13 mouse cellular contexts compared by ENCODE assay signal in the genomic region with DNA sequence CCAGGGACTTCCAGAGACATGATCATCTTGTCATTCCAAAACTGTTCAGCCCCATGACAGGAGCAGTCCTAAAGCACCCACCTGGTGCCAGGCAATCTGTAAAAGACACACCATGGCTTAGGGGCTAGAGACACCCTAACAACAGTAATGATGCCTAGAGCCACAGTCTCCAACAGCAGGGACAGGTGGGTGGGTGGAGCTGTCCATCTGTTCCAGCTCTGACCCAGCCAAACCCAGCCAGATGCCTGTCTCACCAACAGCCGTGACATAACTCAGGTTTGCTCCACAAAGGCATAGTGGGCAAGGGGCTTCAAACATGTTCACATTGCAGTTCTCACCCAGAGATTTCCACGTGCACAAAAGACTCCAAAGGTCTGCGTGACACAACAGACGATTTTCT. TPM values are rescaled to one million over a fixed set of nuclear protein-coding genes. Genes with fewer than 3 reads are reported as not detected.
DNase-seq lines count a peak whose midpoint lies in the region; ATAC-seq and TF ChIP-seq lines count a peak whose summit lies in the region.
"Had no signal": no experiment of that assay in that cellular context is flagged by ENCODE, and none has a peak within 500 bp of the region (broad histone marks: within the 10 kb centered on the region; RNA-seq: fewer than 3 reads in every experiment).

No protein-coding gene starts in this region.

- ATAC-seq in hindbrain, embryonic 12.5 days (ENCODE audit: low FRiP score): peak; percentile 20; the same call in 1 of the 2 replicates
- no peak for ATAC-seq in CD4-positive, CD25-positive, alpha-beta regulatory T cell, adult 4 months
- ATAC-seq: intestine, embryonic 15.5 days had no signal

- no peak overlapping the region for H3K4me2 ChIP-seq in hindbrain, embryonic 12.5 days (replicated peaks)
- H3K4me2 ChIP-seq: intestine, embryonic 15.5 days; limb, embryonic 12.5 days had no signal

- peak in 1 of 2 experiments; percentile 35 for DNase-seq in layer of hippocampus, adult 2 months (ENCODE audit: low spot score in 2 of 2)
- DNase-seq in layer of hippocampus, adult 11-12 months (ENCODE audit: low spot score): no peak
- DNase-seq in brain, embryonic 14.5 days (ENCODE audit: low read depth): peak; percentile 83
- DNase-seq in cerebellum, adult 8-10 months: peak; percentile 67
- DNase-seq in urinary bladder, postnatal 14 days (ENCODE audit: low spot score): no peak
- DNase-seq: gastrocnemius, postnatal 25 days; kidney, postnatal 14 days; liver, postnatal 0 days; lung, postnatal 4 days had no signal

- no peaks in the 10 kb centered on the region for H3K27me3 ChIP-seq in hindbrain, embryonic 12.5 days
- H3K27me3 ChIP-seq: intestine, embryonic 15.5 days; limb, embryonic 12.5 days had no signal

- TF ChIP-seq CTCF in layer of hippocampus, adult 2 months (conservative IDR thresholded peaks at IDR 0.05): no peak
- no peak for TF ChIP-seq CTCF in brain, embryonic 14.5 days (IDR thresholded peaks at IDR 0.05; ENCODE audit: borderline replicate concordance, extremely low read depth, insufficient read depth, insufficient read length)

- H3K4me1 ChIP-seq in hindbrain, embryonic 12.5 days: peaks cover 56% of the 10 kb centered on the region

- 58% methylated on average over 4 of the region's 4 CpGs for WGBS in hindbrain, embryonic 12.5 days

- H3K36me3 ChIP-seq in hindbrain, embryonic 12.5 days: no peaks in the 10 kb centered on the region
- H3K36me3 ChIP-seq: intestine, embryonic 15.5 days; limb, embryonic 12.5 days had no signal

- TF ChIP-seq POLR2A in brain, embryonic 14.5 days (IDR thresholded peaks at IDR 0.05; ENCODE audit: borderline replicate concordance, extremely low read depth, insufficient read depth, insufficient read length, poor library complexity, severe bottlenecking): no peak

- no peaks in the 10 kb centered on the region for H3K9me3 ChIP-seq in hindbrain, embryonic 12.5 days (replicated peaks)
- H3K9me3 ChIP-seq: intestine, embryonic 15.5 days; limb, embryonic 12.5 days had no signal

- H3K9ac ChIP-seq in hindbrain, embryonic 12.5 days: no peak overlapping the region
- H3K9ac ChIP-seq: intestine, embryonic 15.5 days; limb, embryonic 12.5 days; liver, postnatal 0 days had no signal

- peak overlapping the region; percentile 86 for H3K27ac ChIP-seq in layer of hippocampus, adult 2 months
- 0 out of 2 replicates have a peak overlapping the region, but pooled peaks have one; percentile 52 for H3K27ac ChIP-seq in hindbrain, embryonic 12.5 days
- H3K27ac ChIP-seq: intestine, embryonic 15.5 days; limb, embryonic 12.5 days had no signal

- no peak overlapping the region for H3K4me3 ChIP-seq in layer of hippocampus, adult 2 months
- no peak overlapping the region for H3K4me3 ChIP-seq in hindbrain, embryonic 12.5 days
- H3K4me3 ChIP-seq: intestine, embryonic 15.5 days; limb, embryonic 12.5 days had no signal

RNA-seq across cellular contexts. Expression of a gene that starts 35.3 kb away (rescaled TPM):
- 10 to 100 TPM; 50.7 to 53.3 TPM for total RNA-seq in layer of hippocampus, adult 2 months (2021)
- 8.5 and 14.4 TPM in 2 replicates for polyA plus RNA-seq in brain, embryonic 14.5 days (2012; rRNA removed)
- 28.6 and 29.8 TPM in 2 replicates for polyA plus RNA-seq in hindbrain, embryonic 12.5 days (2016; fragmentation: Nextera tagmentation; extraction: Ambion mirVana)
- 1 to 10 TPM; 6.0 to 9.2 TPM for polyA plus RNA-seq in CD4-positive, CD25-positive, alpha-beta regulatory T cell, adult 4 months (2017; shearing (Covaris generic))

Comparison
In these comparisons a context has a peak if more than half of its experiments do, and no peak if none do; other contexts are left out.
1. DNase-seq: peak in brain, embryonic 14.5 days (single experiment) and cerebellum, adult 8-10 months (single experiment); none in layer of hippocampus, adult 11-12 months (single experiment) and urinary bladder, postnatal 14 days (single experiment).